Mouse (Mus musculus): ENCODE data around the gene Olfr1252. TPM values are rescaled to one million over a fixed set of nuclear protein-coding genes. Genes with fewer than 3 reads are reported as not detected.

Olfr1252 gene
- not detected in 2 replicates for polyA plus RNA-seq (2014; fragmentation: Nextera tagmentation; extraction: Ambion mirVana)

DNA sequence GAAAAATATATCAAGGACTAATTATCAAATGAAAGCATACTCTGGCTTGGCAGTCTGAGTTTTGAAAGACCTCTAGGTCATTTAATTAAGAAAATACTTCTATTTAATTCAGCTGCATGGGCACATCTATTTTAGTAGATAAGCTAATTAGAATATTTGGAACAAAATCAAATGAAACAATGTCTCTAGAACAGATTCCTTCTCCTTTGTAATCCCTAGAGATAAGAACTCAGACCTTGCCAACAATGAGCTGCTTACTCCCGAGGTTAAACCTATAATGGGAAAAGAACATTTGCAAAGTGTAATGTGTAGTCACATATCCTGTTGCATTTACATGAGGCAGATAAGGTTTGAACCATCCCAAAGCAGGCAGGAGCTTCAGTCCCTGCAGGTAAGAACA lies at the start of gene Olfr1252:
Gene Olfr1252 (minus strand): TSS at position 101 of the 400 bp plus-strand sequence.
- no peak within 1 kb of the TSS for H3K4me3 ChIP-seq (replicated peaks; ENCODE audit: low read length)
- no peak within 1 kb of the TSS for H3K4me2 ChIP-seq (replicated peaks)
- H3K27ac ChIP-seq, result no peak within 1 kb of the TSS
- ATAC-seq (ENCODE audit: low FRiP score) (no peak), DNase-seq (ENCODE audit: low spot score) (no peak)
- no peaks in the 10 kb centered on the region for H3K4me1 ChIP-seq (replicated peaks; ENCODE audit: control insufficient read depth, insufficient read depth, low read length)
- H3K36me3 ChIP-seq (replicated peaks; ENCODE audit: control insufficient read depth, insufficient read depth), result no peaks in the 10 kb centered on the region
- no peaks in the 10 kb centered on the region for H3K27me3 ChIP-seq (ENCODE audit: control insufficient read depth, insufficient read depth, low read length)
- WGBS, result 50% methylated on average over 1 of the region's 1 CpGs
- no peak within 1 kb of the TSS for H3K9ac ChIP-seq
- no peaks in the 10 kb centered on the region for H3K9me3 ChIP-seq (ENCODE audit: control insufficient read depth, low read length)

DNA sequence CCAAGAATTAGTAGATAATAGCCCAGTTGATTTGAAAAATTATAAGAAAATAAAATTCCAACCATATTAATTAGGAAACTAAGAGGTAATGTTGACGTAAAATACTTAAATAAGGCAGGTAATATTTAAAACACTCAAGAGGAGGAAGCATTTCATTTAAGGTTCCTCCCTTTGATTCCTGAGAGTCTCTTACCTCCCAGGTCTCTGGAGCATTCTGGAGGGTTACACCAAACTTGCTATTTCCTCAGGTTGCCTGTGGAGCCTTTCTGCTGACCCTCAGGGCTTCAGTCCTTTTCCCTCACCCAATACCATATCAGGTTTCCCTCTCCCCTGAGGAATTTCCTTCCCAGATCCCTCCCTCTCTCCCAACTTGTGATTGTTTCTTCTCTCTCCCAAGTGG lies 32.2 kb upstream of the Olfr1252 start, which contains the start of gene Olfr1253:
Gene Olfr1253 (minus strand): TSS at position 101 of the 400 bp plus-strand sequence.
- DNase-seq (ENCODE audit: low spot score), result no peak
- Histone ChIP-seq H3K9ac (no peak within 1 kb of the TSS), H3K4me1 (replicated peaks; ENCODE audit: control insufficient read depth, insufficient read depth, low read length) (no peaks in the 10 kb centered on the region), H3K27ac (no peak within 1 kb of the TSS), H3K9me3 (ENCODE audit: control insufficient read depth, low read length) (no peaks in the 10 kb centered on the region), H3K4me2 (replicated peaks) (no peak within 1 kb of the TSS), H3K36me3 (replicated peaks; ENCODE audit: control insufficient read depth, insufficient read depth) (no peaks in the 10 kb centered on the region), H3K27me3 (ENCODE audit: control insufficient read depth, insufficient read depth, low read length) (no peaks in the 10 kb centered on the region), H3K4me3 (replicated peaks; ENCODE audit: low read length) (no peak within 1 kb of the TSS)
- WGBS, result 91% methylated on average over 1 of the region's 1 CpGs
- ATAC-seq (ENCODE audit: low FRiP score), result no peak

DNA sequence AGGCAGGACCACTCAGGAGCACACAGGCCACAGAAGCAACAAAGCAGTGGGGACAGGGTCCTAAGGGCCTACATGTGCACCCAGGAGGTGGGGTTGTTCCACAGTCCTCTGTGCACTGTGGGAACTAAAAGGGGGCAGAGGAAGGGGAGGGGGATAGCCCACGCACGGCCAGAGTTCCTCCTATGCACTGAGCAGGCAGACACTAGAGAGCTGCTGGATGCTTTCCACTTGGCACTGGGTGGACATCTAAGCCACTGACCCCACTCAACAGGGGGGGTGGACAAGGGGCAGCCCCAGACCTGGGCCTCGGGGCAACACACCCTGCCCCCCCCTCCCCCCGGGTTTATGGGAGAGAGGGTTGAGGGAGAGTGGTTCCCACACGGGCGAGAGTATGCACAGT lies 32.8 kb downstream of the Olfr1252 start:
- H3K27me3 ChIP-seq (ENCODE audit: control insufficient read depth, insufficient read depth, low read length), result no peaks in the 10 kb centered on the region

DNA sequence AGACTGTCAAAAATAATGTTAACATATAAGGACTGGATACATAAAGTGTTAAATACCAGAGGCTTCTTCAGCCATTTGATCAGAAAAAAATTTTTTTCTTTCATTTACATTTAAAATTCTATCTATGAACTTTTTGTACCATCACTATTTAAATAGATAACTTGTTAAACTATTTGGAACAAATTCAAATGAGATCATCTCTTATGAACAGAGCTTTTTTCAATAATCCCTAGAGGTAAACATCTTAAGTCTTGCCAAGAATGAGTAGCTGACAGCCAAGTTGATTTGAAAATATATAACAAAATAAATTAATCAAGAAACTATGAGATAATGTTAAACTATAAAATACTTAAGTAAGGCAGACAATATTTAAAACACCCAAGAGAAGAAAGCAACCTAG lies 53.0 kb downstream of the Olfr1252 start, which contains the start of gene Olfr1251:
Gene Olfr1251 (minus strand): TSS at position 101 of the 400 bp plus-strand sequence.
- DNase-seq (ENCODE audit: low spot score), result no peak
- H3K27ac ChIP-seq, result no peak within 1 kb of the TSS
- H3K4me1 ChIP-seq (replicated peaks; ENCODE audit: control insufficient read depth, insufficient read depth, low read length), result no peaks in the 10 kb centered on the region
- no peak for ATAC-seq (ENCODE audit: low FRiP score)
- no peak within 1 kb of the TSS for H3K9ac ChIP-seq
- H3K4me2 ChIP-seq (replicated peaks), result no peak within 1 kb of the TSS
- H3K36me3 ChIP-seq (replicated peaks; ENCODE audit: control insufficient read depth, insufficient read depth), result no peaks in the 10 kb centered on the region
- H3K27me3 ChIP-seq (ENCODE audit: control insufficient read depth, insufficient read depth, low read length), result no peaks in the 10 kb centered on the region
- no peak within 1 kb of the TSS for H3K4me3 ChIP-seq (replicated peaks; ENCODE audit: low read length)
- H3K9me3 ChIP-seq (ENCODE audit: control insufficient read depth, low read length), result no peaks in the 10 kb centered on the region

More for the DNA sequence above, 32.8 kb downstream of the Olfr1252 start:
- H3K9ac ChIP-seq, result no peak overlapping the region
- WGBS, result 82% methylated on average over 6 of the region's 6 CpGs
- H3K27ac ChIP-seq, result no peak overlapping the region
- H3K36me3 ChIP-seq (replicated peaks; ENCODE audit: control insufficient read depth, insufficient read depth), result no peaks in the 10 kb centered on the region
- no peaks in the 10 kb centered on the region for H3K9me3 ChIP-seq (ENCODE audit: control insufficient read depth, low read length)
- no peak for ATAC-seq (ENCODE audit: low FRiP score)
- DNase-seq (ENCODE audit: low spot score), result no peak
- no peak overlapping the region for H3K4me3 ChIP-seq (replicated peaks; ENCODE audit: low read length)
- H3K4me2 ChIP-seq (replicated peaks), result no peak overlapping the region
- H3K4me1 ChIP-seq (replicated peaks; ENCODE audit: control insufficient read depth, insufficient read depth, low read length), result no peaks in the 10 kb centered on the region

Other genes with a start within 250 kb of the Olfr1252 start
- gene Olfr1241, start 237.9 kb downstream of the Olfr1252 start, polyA plus RNA-seq (2014; fragmentation: Nextera tagmentation; extraction: Ambion mirVana), result not detected in 2 replicates
- gene Olfr1242, start 226.7 kb downstream of the Olfr1252 start, polyA plus RNA-seq (2014; fragmentation: Nextera tagmentation; extraction: Ambion mirVana), result not detected in 2 replicates
- gene Olfr1243, start 193.5 kb downstream of the Olfr1252 start, polyA plus RNA-seq (2014; fragmentation: Nextera tagmentation; extraction: Ambion mirVana), result not detected in 2 replicates
- gene Olfr1245, start 146.6 kb downstream of the Olfr1252 start, polyA plus RNA-seq (2014; fragmentation: Nextera tagmentation; extraction: Ambion mirVana), result not detected in 2 replicates
- gene Olfr1246, start 131.9 kb downstream of the Olfr1252 start, polyA plus RNA-seq (2014; fragmentation: Nextera tagmentation; extraction: Ambion mirVana), result not detected in 2 replicates
- gene Olfr1247, start 110.9 kb downstream of the Olfr1252 start, polyA plus RNA-seq (2014; fragmentation: Nextera tagmentation; extraction: Ambion mirVana), result 0.04 TPM in 1 of 2 replicates, not detected in the other
- gene Olfr1248, start 106.8 kb downstream of the Olfr1252 start, polyA plus RNA-seq (2014; fragmentation: Nextera tagmentation; extraction: Ambion mirVana), result not detected in 2 replicates
- not detected in 2 replicates for gene Olfr1249, start 90.0 kb downstream of the Olfr1252 start, polyA plus RNA-seq (2014; fragmentation: Nextera tagmentation; extraction: Ambion mirVana)
- not detected in 2 replicates for gene Olfr1250, start 63.5 kb downstream of the Olfr1252 start, polyA plus RNA-seq (2014; fragmentation: Nextera tagmentation; extraction: Ambion mirVana)
- gene Olfr1251, start 53.1 kb downstream of the Olfr1252 start, polyA plus RNA-seq (2014; fragmentation: Nextera tagmentation; extraction: Ambion mirVana), result not detected in 2 replicates
- not detected in 2 replicates for gene Olfr1253, start 32.1 kb upstream of the Olfr1252 start, polyA plus RNA-seq (2014; fragmentation: Nextera tagmentation; extraction: Ambion mirVana)
- gene Olfr1254, start 68.6 kb upstream of the Olfr1252 start, polyA plus RNA-seq (2014; fragmentation: Nextera tagmentation; extraction: Ambion mirVana), result not detected in 2 replicates
- gene Olfr1255, start 87.0 kb upstream of the Olfr1252 start, polyA plus RNA-seq (2014; fragmentation: Nextera tagmentation; extraction: Ambion mirVana), result not detected in 2 replicates
- gene Olfr1256, start 116.5 kb upstream of the Olfr1252 start, polyA plus RNA-seq (2014; fragmentation: Nextera tagmentation; extraction: Ambion mirVana), result not detected in 2 replicates
- 0.21 and 0.23 TPM in 2 replicates for gene Olfr48, start 123.2 kb upstream of the Olfr1252 start, polyA plus RNA-seq (2014; fragmentation: Nextera tagmentation; extraction: Ambion mirVana)
- not detected in 2 replicates for gene Olfr1257, start 153.4 kb upstream of the Olfr1252 start, polyA plus RNA-seq (2014; fragmentation: Nextera tagmentation; extraction: Ambion mirVana)
- gene Olfr1258, start 202.3 kb upstream of the Olfr1252 start, polyA plus RNA-seq (2014; fragmentation: Nextera tagmentation; extraction: Ambion mirVana), result not detected in 2 replicates
- gene Olfr1259, start 223.7 kb upstream of the Olfr1252 start, polyA plus RNA-seq (2014; fragmentation: Nextera tagmentation; extraction: Ambion mirVana), result not detected in 2 replicates
- not detected in 2 replicates for gene Olfr1260, start 249.3 kb upstream of the Olfr1252 start, polyA plus RNA-seq (2014; fragmentation: Nextera tagmentation; extraction: Ambion mirVana)